Mouse (Mus musculus) right cerebral cortex, postnatal 14 days (tissue): ENCODE data around the gene C1qtnf12.

ENCODE experiments used
- DNase-seq: peaks from one replicate; pipeline ENCODE4 v3.0.0; 2022

The C1qtnf12 gene

GRCm38 (mm10) chr4:156004109-156004508, 42.0 kb downstream of the C1qtnf12 start:
- DNase-seq = no peak

- no peak for DNase-seq
Measured at GRCm38 (mm10) chr4:156008369-156008768, 46.3 kb downstream of the C1qtnf12 start.

- no peak for DNase-seq
Measured at GRCm38 (mm10) chr4:156013637-156014036, 51.5 kb downstream of the C1qtnf12 start, which contains the start of gene Tnfrsf4. Tnfrsf4 (plus strand) TSS chr4:156013843.

GRCm38 (mm10) chr4:156014436-156014835, 52.3 kb downstream of the C1qtnf12 start:
- DNase-seq = no peak
